Mouse (Mus musculus): ENCODE results near the gene Slc35d3.

Slc35d3 gene

GRCm38 (mm10) chr10:19835887-19836710 is 15.2 kb downstream of the Slc35d3 start:
- in situ Hi-C loops (cut with MseI, MboI) = no loop called here

GRCm38 (mm10) chr10:19834222-19834621 is 17.0 kb downstream of the Slc35d3 start:
- in situ Hi-C loops (cut with MseI, MboI) = no loop called here

- in situ Hi-C loops (cut with MseI, MboI) = no loop called here
Observed at GRCm38 (mm10) chr10:19831072-19831849, 20.0 kb downstream of the Slc35d3 start.

- in situ Hi-C loops (cut with MseI, MboI) = no loop called here
Observed at GRCm38 (mm10) chr10:19820986-19821385, 30.3 kb downstream of the Slc35d3 start.

- in situ Hi-C loops (cut with MseI, MboI) = no loop called here
Observed at GRCm38 (mm10) chr10:19818723-19819355, 32.4 kb downstream of the Slc35d3 start.

- in situ Hi-C loops (cut with MseI, MboI) = no loop called here
Observed at GRCm38 (mm10) chr10:19815371-19815770, 35.9 kb downstream of the Slc35d3 start.

GRCm38 (mm10) chr10:19811436-19812172 is 39.7 kb downstream of the Slc35d3 start:
- in situ Hi-C loops (cut with MseI, MboI) = no loop called here

GRCm38 (mm10) chr10:19804763-19805162 is 46.5 kb downstream of the Slc35d3 start:
- in situ Hi-C loops (cut with MseI, MboI) = no loop called here

- in situ Hi-C loops (cut with MseI, MboI) = no loop called here
Observed at GRCm38 (mm10) chr10:19802958-19803357, 48.3 kb downstream of the Slc35d3 start.

All from mouse trophoblast stem cell (cell line).